Mouse (Mus musculus) CH12.LX (cell line): ENCODE results near the gene Upp2. TPM values are rescaled to one million over a fixed set of nuclear protein-coding genes. Genes with fewer than 3 reads are reported as not detected.

Experiments used
- DNase-seq: peaks from one replicate; pipeline ENCODE4 v3.0.0-alpha.2; 2013; ENCODE audit errors: extremely low read depth
- H3K27ac ChIP-seq: 2 replicates; pipeline ENCODE4 v1.5.1; 2012; ENCODE audit warnings: low read depth, mild to moderate bottlenecking, control low read depth, moderate library complexity; ENCODE audit not compliant: insufficient read depth
- H3K27me3 ChIP-seq: replicated peaks from 2 replicates; pipeline ENCODE3; 2012; ENCODE audit warnings: inconsistent platforms
- H3K36me3 ChIP-seq, 2 experiments: replicated peaks in 1 of 2; 2 replicates each; pipeline versions ENCODE3 to v1.6.1; 2012; ENCODE audit warnings: inconsistent platforms in 1 of 2, low read length in 1 of 2, mild to moderate bottlenecking in 1 of 2, mixed read lengths in 1 of 2, moderate library complexity in 1 of 2; ENCODE audit not compliant: control insufficient read depth in 1 of 2, insufficient read depth in 1 of 2
- H3K4me1 ChIP-seq, 2 experiments: 2 replicates each; pipeline ENCODE4 v1.6.1; 2012; ENCODE audit warnings: inconsistent platforms in 1 of 2, moderate library complexity in 1 of 2; ENCODE audit not compliant: insufficient read depth in 2 of 2, control insufficient read depth in 1 of 2
- H3K4me2 ChIP-seq: 2 replicates; pipeline ENCODE4 v1.6.1; 2012; ENCODE audit warnings: low read depth, mild to moderate bottlenecking, control low read depth; ENCODE audit not compliant: poor library complexity, insufficient read depth, severe bottlenecking
- H3K4me3 ChIP-seq, 3 experiments: fragments of 150-350 bp in 1 of 3; sonication (generic) in 1 of 3; replicated peaks in 1 of 3; 2 replicates each; pipeline versions ENCODE3 to v1.5.1; 2011 to 2012; ENCODE audit warnings: low read depth in 2 of 3, low read length in 2 of 3, mild to moderate bottlenecking in 2 of 3, moderate library complexity in 2 of 3, control low read depth in 1 of 3, improper control_type of control experiment in 1 of 3, inconsistent platforms in 1 of 3, mixed read lengths in 1 of 3; ENCODE audit not compliant: poor library complexity in 1 of 3
- H3K79me2 ChIP-seq: replicated peaks from 2 replicates; pipeline ENCODE4 v1.6.1; 2012; ENCODE audit warnings: mild to moderate bottlenecking, moderate library complexity; ENCODE audit not compliant: control insufficient read depth, poor library complexity, insufficient read depth, severe bottlenecking; ENCODE audit errors: extremely low read depth
- H3K9ac ChIP-seq: 2 replicates; pipeline ENCODE4 v1.6.1; 2012; ENCODE audit warnings: low read depth, mild to moderate bottlenecking, control low read depth, moderate library complexity; ENCODE audit not compliant: insufficient read depth
- H3K9me3 ChIP-seq: replicated peaks from 2 replicates; pipeline ENCODE3; 2012; ENCODE audit warnings: low read length, inconsistent platforms, mixed read lengths
- CHD2 ChIP-seq: IDR thresholded peaks from 2 replicates; pipeline ENCODE4 v1.6.1; 2011; ENCODE audit warnings: low read length, improper control_type of control experiment
- E2F4 ChIP-seq: IDR thresholded peaks from 2 replicates; pipeline ENCODE4 v1.6.1; 2011; ENCODE audit warnings: low read depth, low read length, improper control_type of control experiment; ENCODE audit not compliant: insufficient replicate concordance
- ELF1 ChIP-seq: IDR thresholded peaks from 2 replicates; pipeline ENCODE4 v1.6.1; 2014; ENCODE audit warnings: low read depth, mild to moderate bottlenecking, inconsistent platforms, low read length, improper control_type of control experiment
- GABPA ChIP-seq: IDR thresholded peaks from 2 replicates; pipeline ENCODE4 v1.6.1; 2012; ENCODE audit warnings: low read depth, low read length, improper control_type of control experiment, inconsistent platforms; ENCODE audit not compliant: insufficient replicate concordance
- HCFC1 ChIP-seq: IDR thresholded peaks from 2 replicates; pipeline ENCODE4 v1.6.1; 2012; ENCODE audit warnings: low read depth, mild to moderate bottlenecking, inconsistent platforms, low read length, improper control_type of control experiment
- IRF4 ChIP-seq: IDR thresholded peaks from 2 replicates; pipeline ENCODE4 v1.6.1; 2014; ENCODE audit warnings: low read depth, mild to moderate bottlenecking, inconsistent platforms, low read length, improper control_type of control experiment
- JUN ChIP-seq: IDR thresholded peaks from 2 replicates; pipeline ENCODE4 v1.6.1; 2011; ENCODE audit warnings: low read depth, mild to moderate bottlenecking, low read length, improper control_type of control experiment, moderate library complexity; ENCODE audit not compliant: insufficient read depth
- MAFK ChIP-seq: IDR thresholded peaks from 2 replicates; pipeline ENCODE4 v1.6.1; 2011; ENCODE audit warnings: low read length, improper control_type of control experiment; ENCODE audit not compliant: insufficient replicate concordance
- MAX ChIP-seq: IDR thresholded peaks from 2 replicates; pipeline ENCODE4 v1.6.1; 2011; ENCODE audit warnings: low read length, improper control_type of control experiment
- MAZ ChIP-seq: IDR thresholded peaks from 2 replicates; pipeline ENCODE4 v1.6.1; 2012; ENCODE audit warnings: low read depth, mild to moderate bottlenecking, inconsistent platforms, low read length, improper control_type of control experiment, moderate library complexity
- MXI1 ChIP-seq: IDR thresholded peaks from 2 replicates; pipeline ENCODE4 v1.6.1; 2011; ENCODE audit warnings: mild to moderate bottlenecking, low read depth, low read length, improper control_type of control experiment
- MYC ChIP-seq: IDR thresholded peaks from 2 replicates; pipeline ENCODE4 v1.6.1; 2011; ENCODE audit warnings: low read depth, mild to moderate bottlenecking, improper control_type of control experiment, low read length
- NRF1 ChIP-seq: IDR thresholded peaks from 2 replicates; pipeline ENCODE4 v1.6.1; 2014; ENCODE audit warnings: low read depth, mild to moderate bottlenecking, inconsistent platforms, low read length, improper control_type of control experiment, moderate library complexity
- RAD21 ChIP-seq: IDR thresholded peaks from 2 replicates; pipeline ENCODE4 v1.6.1; 2011; ENCODE audit warnings: low read depth, mild to moderate bottlenecking, low read length, improper control_type of control experiment, moderate library complexity
- TCF12 ChIP-seq: IDR thresholded peaks from 2 replicates; pipeline ENCODE4 v1.6.1; 2014; ENCODE audit warnings: low read depth, mild to moderate bottlenecking, inconsistent platforms, low read length, improper control_type of control experiment
- UBTF ChIP-seq: IDR thresholded peaks from 2 replicates; pipeline ENCODE4 v1.6.1; 2012; ENCODE audit warnings: low read depth, mild to moderate bottlenecking, inconsistent platforms, low read length, improper control_type of control experiment, moderate library complexity
- USF1 ChIP-seq: IDR thresholded peaks from 2 replicates; pipeline ENCODE4 v1.6.1; 2014; ENCODE audit warnings: low read depth, mild to moderate bottlenecking, inconsistent platforms, low read length, improper control_type of control experiment
- USF2 ChIP-seq: conservative IDR thresholded peaks from 2 replicates; pipeline ENCODE4 v1.6.1; 2011; ENCODE audit warnings: low read depth, low read length, improper control_type of control experiment
- ZC3H11A ChIP-seq: IDR thresholded peaks from 2 replicates; pipeline ENCODE4 v1.6.1; 2012; ENCODE audit warnings: low read depth, mild to moderate bottlenecking, inconsistent platforms, low read length, improper control_type of control experiment
- ZNF384 ChIP-seq: IDR thresholded peaks from 2 replicates; pipeline ENCODE4 v1.6.1; 2012; ENCODE audit warnings: low read depth, low read length, improper control_type of control experiment, inconsistent platforms
- dilution Hi-C: fragments of 300-500 bp; cut with MboI; formaldehyde crosslinking; loops from 2 replicates; pipeline ENCODE4 v1.14.3; 2020; ENCODE audit warnings: low sequenced_read_pairs; ENCODE audit not compliant: extremely low pct_unique_long_range_greater_than_20kb, extremely low pct_ligation_motif_present
- in situ Hi-C: fragments of 300-500 bp; cut with MboI; formaldehyde crosslinking; loops from 3 replicates; pipeline ENCODE4 v1.14.3; 2019; ENCODE audit warnings: low sequenced_read_pairs, low pct_ligation_motif_present, low pct_unique_long_range_greater_than_20kb, mixed read lengths
- polyA plus RNA-seq: library from polyadenylated mRNA; unstranded; fragments of >175 nt; gene quantifications from 2 replicates; pipeline ENCODE4 v1.2.1, GENCODE M21; 2012; ENCODE audit warnings: low read depth; ENCODE audit not compliant: insufficient read length
- total RNA-seq, 2 experiments: library from RNA; depleted of rRNA; stranded (reverse); fragments of 300-350 nt in 1 of 2; fragments of >200 nt in 1 of 2; gene quantifications; 2 replicates each; pipeline ENCODE4 v1.2.3; 2012 to 2014

The Upp2 gene
- total and polyA plus RNA-seq, 3 experiments: not detected

GRCm38 (mm10) chr2:58790361-58790760, 223.3 kb downstream of the Upp2 start:
- no peak for TF ChIP-seq ZC3H11A
- no peak for TF ChIP-seq MAZ
- TF ChIP-seq TCF12: no peak
- no peak for TF ChIP-seq E2F4
- no peak for TF ChIP-seq MAX
- TF ChIP-seq GABPA: no peak
- TF ChIP-seq CHD2: no peak
- no peak for TF ChIP-seq ZNF384
- no peak for TF ChIP-seq MXI1
- H3K36me3 ChIP-seq: no peaks in the 10 kb centered on the region
- dilution Hi-C loops (no loop called here), in situ Hi-C loops (no loop called here)
- H3K27ac ChIP-seq: no peak overlapping the region
- DNase-seq: no peak
- no peak overlapping the region for H3K4me3 ChIP-seq
- H3K4me1 ChIP-seq: no peaks in the 10 kb centered on the region
- peaks cover 68% of the 10 kb centered on the region for H3K9me3 ChIP-seq
- H3K4me2 ChIP-seq: no peak overlapping the region
- H3K27me3 ChIP-seq: no peaks in the 10 kb centered on the region
- H3K79me2 ChIP-seq: no peaks in the 10 kb centered on the region
- H3K9ac ChIP-seq: no peak overlapping the region

- Histone ChIP-seq H3K4me3 (no peak overlapping the region), H3K9me3 (peaks cover 61% of the 10 kb centered on the region), H3K9ac (no peak overlapping the region), H3K4me1 (no peaks in the 10 kb centered on the region), H3K27ac (no peak overlapping the region), H3K79me2 (no peaks in the 10 kb centered on the region), H3K27me3 (no peaks in the 10 kb centered on the region), H3K36me3 (no peaks in the 10 kb centered on the region), H3K4me2 (no peak overlapping the region)
- in situ Hi-C loops (no loop called here), dilution Hi-C loops (no loop called here)
- TF ChIP-seq MAFK (no peak), GABPA (no peak), UBTF (no peak), USF1 (no peak), ZNF384 (no peak), IRF4 (no peak), USF2 (no peak), HCFC1 (no peak), NRF1 (no peak), RAD21 (no peak), TCF12 (no peak), ELF1 (no peak), MYC (no peak), JUN (no peak), MAZ (no peak)
- DNase-seq: no peak
Observed at GRCm38 (mm10) chr2:58794489-58794888, 227.4 kb downstream of the Upp2 start.
